ENCODE assay signal across 11 mouse cellular contexts in genomic region chrX:157563794-157564193, GRCm38 (mm10). TPM values are rescaled to one million over a fixed set of nuclear protein-coding genes. Genes with fewer than 3 reads are reported as not detected.
DNase-seq lines count a peak whose midpoint lies in the region; ATAC-seq lines count a peak whose summit lies in the region.
"Had no signal": no experiment of that assay in that cellular context is flagged by ENCODE, and none has a peak within 500 bp of the region (broad histone marks: within the 10 kb centered on the region; RNA-seq: fewer than 3 reads in every experiment).

No protein-coding gene starts in this region.

- no peak for ATAC-seq in CD4-positive, CD25-positive, alpha-beta regulatory T cell, adult 4 months
- ATAC-seq in kidney, embryonic 16.5 days (ENCODE audit: low FRiP score, low TSS enrichment) = no peak

- no peak overlapping the region for H3K4me2 ChIP-seq in kidney, embryonic 16.5 days (replicated peaks; ENCODE audit: low read depth, low read length)

- H3K4me3 ChIP-seq in kidney, embryonic 16.5 days (ENCODE audit: low read length) = no peak overlapping the region

- H3K27ac ChIP-seq in kidney, embryonic 16.5 days (ENCODE audit: low read length) = no peak overlapping the region
- H3K27ac ChIP-seq: macrophage had no signal

- no peaks in the 10 kb centered on the region for H3K9me3 ChIP-seq in kidney, embryonic 16.5 days (ENCODE audit: low read length)

- H3K36me3 ChIP-seq in kidney, embryonic 16.5 days (ENCODE audit: insufficient read depth, low read length) = peaks cover 10% of the 10 kb centered on the region; the same call in 1 of the 2 replicates

- H3K9ac ChIP-seq in kidney, embryonic 16.5 days (replicated peaks; ENCODE audit: low read length) = no peak overlapping the region

- peak; percentile 46 for DNase-seq in CD4-positive, CD25-positive, alpha-beta regulatory T cell, adult 2 months (ENCODE audit: low read depth, low spot score)
- DNase-seq in kidney, adult 9 months = peak; percentile 11
- peak; percentile 50 for DNase-seq in ES-CJ7 (ENCODE audit: low read depth, low spot score)
- DNase-seq in lung, postnatal 14 days = peak; percentile 10
- DNase-seq in left cerebral cortex, adult 11 months (ENCODE audit: low spot score) = no peak
- DNase-seq in heart, adult 11 months = no peak
- DNase-seq: layer of hippocampus, adult 9-11 months had no signal

- H3K27me3 ChIP-seq in kidney, embryonic 16.5 days (ENCODE audit: insufficient read depth, low read length) = no peaks in the 10 kb centered on the region

- H3K4me1 ChIP-seq in kidney, embryonic 16.5 days (ENCODE audit: insufficient read depth, low read length) = no peaks in the 10 kb centered on the region

- WGBS in kidney, embryonic 16.5 days = 82% methylated on average over 10 of the region's 10 CpGs

RNA-seq across cellular contexts. Expression of gene Yy2, which starts 5.0 kb away (rescaled TPM):
- 1 to 10 TPM; 4.2 to 5.1 TPM for polyA plus RNA-seq in CD4-positive, CD25-positive, alpha-beta regulatory T cell, adult 4 months (2017; shearing (Covaris generic))
- polyA plus RNA-seq in kidney, embryonic 16.5 days (2015; fragmentation: Nextera tagmentation; extraction: Ambion mirVana) = 4.0 and 5.1 TPM in 2 replicates
- polyA plus RNA-seq: cortical plate, adult 2 months had no signal

RNA-seq across cellular contexts. Expression of gene Mbtps2, which starts 34.7 kb away (rescaled TPM):
- polyA plus RNA-seq in CD4-positive, CD25-positive, alpha-beta regulatory T cell, adult 4 months (2017; shearing (Covaris generic)) = 10 to 100 TPM; 11.1 to 14.0 TPM
- polyA plus RNA-seq in kidney, embryonic 16.5 days (2015; fragmentation: Nextera tagmentation; extraction: Ambion mirVana) = 21.2 and 24.9 TPM in 2 replicates

Comparison
In these comparisons a context has a peak if more than half of its experiments do, and no peak if none do; other contexts are left out.
1. DNase-seq: peak in CD4-positive, CD25-positive, alpha-beta regulatory T cell, adult 2 months (single experiment), kidney, adult 9 months (single experiment), ES-CJ7 (single experiment) and lung, postnatal 14 days (single experiment); none in left cerebral cortex, adult 11 months (single experiment) and heart, adult 11 months (single experiment).